Mouse (Mus musculus): ENCODE results near the gene Cox7a2l. TPM values are rescaled to one million over a fixed set of nuclear protein-coding genes. Genes with fewer than 3 reads are reported as not detected.

Cox7a2l gene
- polyA plus RNA-seq, 1 experiment from 2014 or later = 179 TPM

DNA sequence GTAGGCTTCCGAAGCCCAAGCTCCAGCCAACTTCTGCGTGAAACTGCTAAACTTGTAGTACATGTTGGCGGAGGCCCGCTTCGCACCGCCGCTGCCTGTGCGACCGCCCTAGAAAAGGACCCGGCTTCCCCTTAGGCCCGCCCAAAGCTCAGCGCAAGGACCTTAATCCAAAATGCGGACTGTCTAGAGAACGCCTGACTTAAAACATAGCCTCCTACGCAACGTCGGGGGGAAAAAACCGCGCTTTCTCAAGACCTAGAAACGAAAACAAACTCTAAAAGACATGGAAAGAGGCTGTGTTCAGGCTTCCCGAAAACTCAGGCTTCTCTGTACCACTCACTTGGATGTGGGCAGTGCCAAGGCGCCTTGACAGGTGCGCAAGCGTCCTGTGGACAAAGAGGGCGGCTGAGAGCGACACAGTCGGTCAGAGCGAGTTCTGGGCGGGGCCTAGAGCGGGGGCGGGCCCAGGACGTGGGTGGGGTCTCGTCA is 2.9 kb downstream of the Cox7a2l start:
- H3K4me2 ChIP-seq (replicated peaks; ENCODE audit: low read depth, low read length) = peak overlapping the region; percentile 35
- no peaks in the 10 kb centered on the region for H3K27me3 ChIP-seq (ENCODE audit: control insufficient read depth, insufficient read depth, low read length)
- peak overlapping the region; percentile 92 for H3K4me3 ChIP-seq (ENCODE audit: low read depth, low read length)
- no peaks in the 10 kb centered on the region for H3K36me3 ChIP-seq (ENCODE audit: control insufficient read depth, insufficient read depth, low read length)
- H3K27ac ChIP-seq (ENCODE audit: low read depth, low read length) = peak overlapping the region; percentile 47
- no peaks in the 10 kb centered on the region for H3K4me1 ChIP-seq (replicated peaks; ENCODE audit: control insufficient read depth, insufficient read depth, low read length)
- peak overlapping the region; percentile 90 for H3K9ac ChIP-seq (ENCODE audit: low read depth, low read length)
- ATAC-seq (ENCODE audit: low FRiP score) (peak; percentile 99), DNase-seq (ENCODE audit: low spot score) (peak; percentile 95)
- whole genome bisulfite sequencing = under 1% methylated on average over 33 of the region's 33 CpGs
- no peaks in the 10 kb centered on the region for H3K9me3 ChIP-seq (ENCODE audit: control insufficient read depth, low read length)

DNA sequence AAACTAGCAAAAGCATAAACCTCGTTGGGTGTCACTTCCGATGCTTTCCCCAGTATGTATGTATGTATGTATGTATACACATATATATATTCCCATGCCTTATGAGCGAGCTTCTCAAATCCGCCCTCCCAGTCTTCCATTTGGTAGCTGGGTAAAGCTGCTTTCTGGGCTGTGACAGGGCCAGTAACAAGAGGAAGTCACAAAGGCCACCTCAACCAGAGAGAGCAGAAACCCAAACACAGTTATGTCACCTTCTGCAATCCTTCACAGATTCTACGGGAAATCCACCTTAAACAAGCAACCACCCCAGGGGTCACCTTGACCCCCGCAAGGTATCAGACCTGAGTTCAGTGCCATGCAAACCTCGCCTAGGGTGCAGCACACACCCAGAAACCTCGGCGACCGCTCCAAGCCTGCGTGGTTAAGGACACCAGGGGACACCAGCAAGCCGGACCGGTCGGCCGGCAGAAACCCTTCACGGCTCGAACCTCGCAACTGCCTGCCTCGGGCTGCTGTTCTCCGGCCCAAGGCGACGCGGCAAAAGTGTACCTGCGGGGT is 3.4 kb downstream of the Cox7a2l start:
- Histone ChIP-seq H3K4me1 (replicated peaks; ENCODE audit: control insufficient read depth, insufficient read depth, low read length) (no peaks in the 10 kb centered on the region), H3K36me3 (ENCODE audit: control insufficient read depth, insufficient read depth, low read length) (no peaks in the 10 kb centered on the region), H3K27me3 (ENCODE audit: control insufficient read depth, insufficient read depth, low read length) (no peaks in the 10 kb centered on the region), H3K4me3 (ENCODE audit: low read depth, low read length) (peak overlapping the region; percentile 92), H3K27ac (ENCODE audit: low read depth, low read length) (peak overlapping the region; percentile 47), H3K4me2 (replicated peaks; ENCODE audit: low read depth, low read length) (peak overlapping the region; percentile 75), H3K9ac (ENCODE audit: low read depth, low read length) (peak overlapping the region; percentile 90), H3K9me3 (ENCODE audit: control insufficient read depth, low read length) (no peaks in the 10 kb centered on the region)
- peak; percentile 66 for ATAC-seq (ENCODE audit: low FRiP score)
- no peak for DNase-seq (ENCODE audit: low spot score)
- 2% methylated on average over 24 of the region's 24 CpGs for WGBS

DNA sequence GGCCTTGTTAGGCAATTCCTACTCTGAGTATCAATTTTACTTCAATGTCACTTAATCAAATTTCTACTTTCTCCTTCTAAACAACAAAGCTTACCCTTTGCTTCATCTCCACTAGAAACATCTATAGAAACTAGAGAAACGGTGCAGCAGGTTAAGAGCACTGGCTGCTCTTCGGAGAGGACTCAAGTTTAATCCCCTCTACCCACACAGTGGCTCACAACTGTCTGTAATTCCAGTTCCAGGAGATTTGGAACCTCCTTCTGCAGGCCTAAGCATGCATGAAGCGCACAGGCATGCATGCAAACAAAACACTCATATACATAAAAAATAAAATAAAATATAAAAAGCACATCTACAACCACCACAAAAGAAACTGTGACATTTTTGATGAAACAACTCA is 5.0 kb downstream of the Cox7a2l start:
- H3K27ac ChIP-seq (ENCODE audit: low read depth, low read length) = no peak overlapping the region
- no peaks in the 10 kb centered on the region for H3K27me3 ChIP-seq (ENCODE audit: control insufficient read depth, insufficient read depth, low read length)
- no peak for DNase-seq (ENCODE audit: low spot score)
- no peaks in the 10 kb centered on the region; the same call in 1 of the 2 replicates for H3K4me1 ChIP-seq (replicated peaks; ENCODE audit: control insufficient read depth, insufficient read depth, low read length)
- no peak overlapping the region for H3K9ac ChIP-seq (ENCODE audit: low read depth, low read length)
- no peak overlapping the region for H3K4me3 ChIP-seq (ENCODE audit: low read depth, low read length)
- H3K36me3 ChIP-seq (ENCODE audit: control insufficient read depth, insufficient read depth, low read length) = no peaks in the 10 kb centered on the region
- no peaks in the 10 kb centered on the region for H3K9me3 ChIP-seq (ENCODE audit: control insufficient read depth, low read length)
- no peak for ATAC-seq (ENCODE audit: low FRiP score)
- no peak overlapping the region for H3K4me2 ChIP-seq (replicated peaks; ENCODE audit: low read depth, low read length)
- WGBS = 94% methylated on average over 3 of the region's 3 CpGs

DNA sequence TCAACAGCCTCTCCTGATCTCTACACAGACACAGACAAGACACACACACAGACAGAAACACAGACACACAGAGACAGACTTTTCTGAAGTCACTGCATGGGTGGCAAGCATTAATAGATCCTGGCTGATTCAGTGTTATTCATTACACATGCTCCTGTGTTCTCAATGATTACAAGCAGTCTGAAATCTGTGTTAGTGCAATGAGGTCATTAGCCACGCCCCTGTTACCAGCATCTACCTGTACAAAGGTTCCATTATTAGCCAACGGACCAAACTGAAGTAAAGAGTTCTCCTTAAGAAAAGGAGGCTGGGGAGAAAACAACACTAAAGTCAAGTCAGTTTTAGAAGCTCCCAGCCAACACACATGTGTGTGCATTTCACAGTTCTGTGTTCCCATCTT is 13.4 kb downstream of the Cox7a2l start:
- 90% methylated on average over 2 of the region's 2 CpGs for WGBS
- Histone ChIP-seq H3K27me3 (ENCODE audit: control insufficient read depth, insufficient read depth, low read length) (no peaks in the 10 kb centered on the region), H3K9ac (ENCODE audit: low read depth, low read length) (no peak overlapping the region), H3K4me3 (ENCODE audit: low read depth, low read length) (no peak overlapping the region), H3K9me3 (ENCODE audit: control insufficient read depth, low read length) (no peaks in the 10 kb centered on the region), H3K36me3 (ENCODE audit: control insufficient read depth, insufficient read depth, low read length) (peaks cover 2% of the 10 kb centered on the region; the same call in 1 of the 2 replicates), H3K27ac (ENCODE audit: low read depth, low read length) (no peak overlapping the region), H3K4me2 (replicated peaks; ENCODE audit: low read depth, low read length) (no peak overlapping the region), H3K4me1 (replicated peaks; ENCODE audit: control insufficient read depth, insufficient read depth, low read length) (no peaks in the 10 kb centered on the region; the same call in 1 of the 2 replicates)
- no peak for DNase-seq (ENCODE audit: low spot score)
- ATAC-seq (ENCODE audit: low FRiP score) = no peak

DNA sequence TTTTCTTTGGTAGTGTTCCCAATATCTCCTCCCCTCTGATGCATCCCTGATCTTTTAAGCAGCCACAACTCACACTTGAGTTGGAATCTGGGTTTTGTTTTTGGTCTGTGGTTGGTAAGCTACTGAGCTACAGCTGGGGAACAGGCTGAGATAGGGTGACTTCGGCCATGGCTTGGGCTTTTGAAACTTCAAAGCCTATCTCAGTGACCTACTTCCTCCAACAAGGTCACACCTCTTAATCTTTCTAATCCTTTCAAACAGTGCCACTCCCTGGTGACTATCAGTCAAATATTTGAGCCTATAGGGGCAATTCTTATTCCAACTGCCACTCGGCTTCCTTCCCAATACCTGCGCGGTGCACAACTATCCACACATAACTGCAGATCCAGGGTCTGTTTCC is 17.4 kb downstream of the Cox7a2l start:
- H3K36me3 ChIP-seq (ENCODE audit: control insufficient read depth, insufficient read depth, low read length) = peaks cover 2% of the 10 kb centered on the region; the same call in 1 of the 2 replicates

GRCm38 (mm10) chr17:83498889-83499288 is 18.2 kb downstream of the Cox7a2l start:
- ATAC-seq (ENCODE audit: low FRiP score) = no peak
- H3K9me3 ChIP-seq (ENCODE audit: control insufficient read depth, low read length) = no peaks in the 10 kb centered on the region
- H3K4me2 ChIP-seq (replicated peaks; ENCODE audit: low read depth, low read length) = no peak overlapping the region
- H3K36me3 ChIP-seq (ENCODE audit: control insufficient read depth, insufficient read depth, low read length) = peaks cover 2% of the 10 kb centered on the region; the same call in 1 of the 2 replicates
- H3K9ac ChIP-seq (ENCODE audit: low read depth, low read length) = no peak overlapping the region
- H3K27me3 ChIP-seq (ENCODE audit: control insufficient read depth, insufficient read depth, low read length) = no peaks in the 10 kb centered on the region
- H3K4me3 ChIP-seq (ENCODE audit: low read depth, low read length) = no peak overlapping the region
- H3K27ac ChIP-seq (ENCODE audit: low read depth, low read length) = no peak overlapping the region
- H3K4me1 ChIP-seq (replicated peaks; ENCODE audit: control insufficient read depth, insufficient read depth, low read length) = no peaks in the 10 kb centered on the region
- 96% methylated on average over 5 of the region's 5 CpGs for WGBS
- no peak for DNase-seq (ENCODE audit: low spot score)

More for the DNA sequence above, 17.4 kb downstream of the Cox7a2l start:
- no peak overlapping the region for H3K4me2 ChIP-seq (replicated peaks; ENCODE audit: low read depth, low read length)
- H3K9ac ChIP-seq (ENCODE audit: low read depth, low read length) = no peak overlapping the region
- no peak overlapping the region for H3K4me3 ChIP-seq (ENCODE audit: low read depth, low read length)
- ATAC-seq (ENCODE audit: low FRiP score) = no peak
- H3K4me1 ChIP-seq (replicated peaks; ENCODE audit: control insufficient read depth, insufficient read depth, low read length) = no peaks in the 10 kb centered on the region
- H3K9me3 ChIP-seq (ENCODE audit: control insufficient read depth, low read length) = no peaks in the 10 kb centered on the region
- DNase-seq (ENCODE audit: low spot score) = no peak
- H3K27ac ChIP-seq (ENCODE audit: low read depth, low read length) = no peak overlapping the region
- WGBS = 95% methylated on average over 4 of the region's 4 CpGs
- no peaks in the 10 kb centered on the region for H3K27me3 ChIP-seq (ENCODE audit: control insufficient read depth, insufficient read depth, low read length)

DNA sequence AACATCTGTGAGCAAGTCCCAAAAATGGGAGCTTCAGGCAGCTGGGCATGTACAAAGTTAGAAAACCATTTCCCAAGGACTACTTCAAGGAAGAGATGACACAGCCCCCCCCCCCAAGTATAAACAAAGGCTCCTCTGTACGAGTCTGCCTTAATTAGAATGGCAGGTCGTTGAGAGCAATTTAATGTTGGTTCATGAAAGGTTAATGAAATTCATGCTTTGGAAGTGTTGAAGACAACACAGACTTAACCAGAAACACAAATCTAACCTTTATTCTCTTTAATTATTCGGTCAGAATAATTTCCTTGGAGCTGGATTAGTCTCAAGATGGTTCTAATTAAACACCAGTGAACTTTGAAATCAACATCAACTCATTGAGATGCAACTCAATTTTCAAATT is 29.4 kb downstream of the Cox7a2l start:
- Histone ChIP-seq H3K9ac (ENCODE audit: low read depth, low read length) (no peak overlapping the region), H3K27me3 (ENCODE audit: control insufficient read depth, insufficient read depth, low read length) (no peaks in the 10 kb centered on the region), H3K9me3 (ENCODE audit: control insufficient read depth, low read length) (no peaks in the 10 kb centered on the region), H3K4me2 (replicated peaks; ENCODE audit: low read depth, low read length) (no peak overlapping the region), H3K4me1 (replicated peaks; ENCODE audit: control insufficient read depth, insufficient read depth, low read length) (no peaks in the 10 kb centered on the region), H3K4me3 (ENCODE audit: low read depth, low read length) (no peak overlapping the region), H3K27ac (ENCODE audit: low read depth, low read length) (no peak overlapping the region), H3K36me3 (ENCODE audit: control insufficient read depth, insufficient read depth, low read length) (no peaks in the 10 kb centered on the region)
- 81% methylated on average over 3 of the region's 3 CpGs for WGBS
- ATAC-seq (ENCODE audit: low FRiP score) (no peak), DNase-seq (ENCODE audit: low spot score) (no peak)

DNA sequence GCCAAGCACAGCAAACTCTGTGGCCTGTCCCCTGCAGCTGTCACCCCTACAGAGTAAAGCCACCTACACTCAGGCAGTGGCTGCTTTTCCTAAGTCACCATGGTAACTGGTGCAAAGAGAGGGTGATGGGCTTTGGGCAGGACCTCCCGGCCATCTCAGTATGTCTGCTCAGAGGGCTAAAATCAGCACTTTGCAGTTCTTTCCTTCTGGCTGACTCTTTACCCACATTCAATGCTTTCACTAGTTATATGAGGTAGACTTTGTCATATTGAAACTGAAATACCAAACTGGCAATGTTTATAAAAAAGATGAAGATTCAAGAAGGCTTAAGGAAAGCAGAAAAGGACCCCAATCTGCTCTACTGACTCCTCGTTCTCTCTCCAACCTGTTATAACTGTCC is 33.3 kb downstream of the Cox7a2l start:
- no peak overlapping the region for H3K27ac ChIP-seq (ENCODE audit: low read depth, low read length)
- H3K9ac ChIP-seq (ENCODE audit: low read depth, low read length) = no peak overlapping the region
- ATAC-seq (ENCODE audit: low FRiP score) (no peak), DNase-seq (ENCODE audit: low spot score) (no peak)
- H3K27me3 ChIP-seq (ENCODE audit: control insufficient read depth, insufficient read depth, low read length) = no peaks in the 10 kb centered on the region
- WGBS = 67% methylated on average over 2 of the region's 2 CpGs
- H3K36me3 ChIP-seq (ENCODE audit: control insufficient read depth, insufficient read depth, low read length) = no peaks in the 10 kb centered on the region
- no peaks in the 10 kb centered on the region for H3K4me1 ChIP-seq (replicated peaks; ENCODE audit: control insufficient read depth, insufficient read depth, low read length)
- no peak overlapping the region for H3K4me2 ChIP-seq (replicated peaks; ENCODE audit: low read depth, low read length)
- H3K9me3 ChIP-seq (ENCODE audit: control insufficient read depth, low read length) = no peaks in the 10 kb centered on the region
- no peak overlapping the region for H3K4me3 ChIP-seq (ENCODE audit: low read depth, low read length)

GRCm38 (mm10) chr17:83482817-83483536 is 34.2 kb downstream of the Cox7a2l start:
- H3K9me3 ChIP-seq (ENCODE audit: control insufficient read depth, low read length) = no peaks in the 10 kb centered on the region
- H3K4me3 ChIP-seq (ENCODE audit: low read depth, low read length) = no peak overlapping the region
- ATAC-seq (ENCODE audit: low FRiP score) (no peak), DNase-seq (ENCODE audit: low spot score) (no peak)
- no peaks in the 10 kb centered on the region for H3K36me3 ChIP-seq (ENCODE audit: control insufficient read depth, insufficient read depth, low read length)
- H3K9ac ChIP-seq (ENCODE audit: low read depth, low read length) = no peak overlapping the region
- H3K27ac ChIP-seq (ENCODE audit: low read depth, low read length) = no peak overlapping the region
- 95% methylated on average over 7 of the region's 7 CpGs for WGBS
- H3K4me1 ChIP-seq (replicated peaks; ENCODE audit: control insufficient read depth, insufficient read depth, low read length) = no peaks in the 10 kb centered on the region
- H3K4me2 ChIP-seq (replicated peaks; ENCODE audit: low read depth, low read length) = no peak overlapping the region
- H3K27me3 ChIP-seq (ENCODE audit: control insufficient read depth, insufficient read depth, low read length) = no peaks in the 10 kb centered on the region

All from hindbrain, embryonic 11.5 days (tissue).